In the genomic region with DNA sequence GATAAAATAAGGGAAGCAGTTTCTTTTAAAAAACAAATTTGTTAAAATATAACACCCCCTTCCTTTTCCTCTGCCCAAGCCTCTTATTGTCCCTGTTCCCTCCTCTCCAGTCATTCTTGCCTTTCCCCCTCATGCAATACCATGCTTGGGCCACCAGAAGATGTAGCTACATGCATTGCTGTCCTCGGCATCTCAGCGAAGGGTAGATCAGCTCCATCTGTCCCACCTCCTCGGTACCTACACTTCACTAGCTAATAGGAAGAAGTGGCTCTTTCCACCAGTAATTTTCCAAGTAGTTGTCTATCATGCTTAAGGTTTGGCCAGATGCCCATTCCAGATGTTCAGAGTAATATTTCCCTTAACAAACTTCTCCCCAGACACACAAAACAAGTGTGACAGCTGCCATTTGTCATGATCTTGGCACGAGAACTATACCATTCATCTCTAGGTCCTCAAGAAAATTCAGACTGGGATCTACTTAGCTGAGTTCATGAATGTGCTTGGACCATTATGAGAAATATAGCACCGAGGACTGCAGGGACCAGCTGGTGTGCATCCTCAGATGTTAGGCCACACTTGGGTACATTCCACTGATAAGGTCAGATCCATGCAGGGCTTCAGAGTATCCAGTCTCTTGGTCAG, we compare ENCODE assay signal across 16 mouse cellular contexts.
DNase-seq lines count a peak whose midpoint lies in the region; ATAC-seq and TF ChIP-seq lines count a peak whose summit lies in the region.
"Had no signal": no experiment of that assay in that cellular context is flagged by ENCODE, and none has a peak within 500 bp of the region (broad histone marks: within the 10 kb centered on the region; RNA-seq: fewer than 3 reads in every experiment).

No protein-coding gene starts in this region.

- H3K4me1 ChIP-seq in lung, adult 2 months (ENCODE audit: control insufficient read depth, insufficient read depth, low read length), result no peaks in the 10 kb centered on the region
- no peaks in the 10 kb centered on the region for H3K4me1 ChIP-seq in kidney, postnatal 0 days (replicated peaks; ENCODE audit: insufficient read depth, low read length)
- H3K4me1 ChIP-seq in forebrain, embryonic 11.5 days (replicated peaks; ENCODE audit: control insufficient read depth, insufficient read depth, low read length), result no peaks in the 10 kb centered on the region
- H3K4me1 ChIP-seq: forebrain, embryonic 15.5 days; hindbrain, embryonic 15.5 days; megakaryocyte, embryonic 14.5 days had no signal

- no peaks in the 10 kb centered on the region for H3K9me3 ChIP-seq in kidney, postnatal 0 days (replicated peaks; ENCODE audit: low read length)
- no peaks in the 10 kb centered on the region for H3K9me3 ChIP-seq in forebrain, embryonic 11.5 days (ENCODE audit: control insufficient read depth, low read length)
- H3K9me3 ChIP-seq: forebrain, embryonic 15.5 days; G1E; hindbrain, embryonic 15.5 days; limb, embryonic 13.5 days had no signal

- WGBS in lung, adult 2 months, result 57% methylated on average over 5 of the region's 5 CpGs
- WGBS in kidney, postnatal 0 days, result 59% methylated on average over 5 of the region's 5 CpGs
- WGBS in forebrain, embryonic 11.5 days, result 91% methylated on average over 5 of the region's 5 CpGs

- no peak overlapping the region for H3K4me2 ChIP-seq in kidney, postnatal 0 days (ENCODE audit: low read length)
- no peak overlapping the region for H3K4me2 ChIP-seq in forebrain, embryonic 11.5 days (ENCODE audit: low read depth, low read length, severe bottlenecking)
- H3K4me2 ChIP-seq: forebrain, embryonic 15.5 days; hindbrain, embryonic 15.5 days; limb, embryonic 13.5 days had no signal

- H3K27me3 ChIP-seq in kidney, postnatal 0 days (ENCODE audit: insufficient read depth, low read length), result no peaks in the 10 kb centered on the region
- H3K27me3 ChIP-seq in forebrain, embryonic 11.5 days (ENCODE audit: control insufficient read depth, insufficient read depth, low read length), result no peaks in the 10 kb centered on the region
- H3K27me3 ChIP-seq: forebrain, embryonic 15.5 days; hindbrain, embryonic 15.5 days; megakaryocyte, embryonic 14.5 days had no signal

- no peak overlapping the region for H3K27ac ChIP-seq in kidney, postnatal 0 days
- H3K27ac ChIP-seq in forebrain, embryonic 11.5 days (ENCODE audit: low read depth, low read length), result no peak overlapping the region
- H3K27ac ChIP-seq: forebrain, embryonic 15.5 days; hindbrain, embryonic 15.5 days; limb, embryonic 13.5 days had no signal

- no peak overlapping the region for H3K9ac ChIP-seq in kidney, postnatal 0 days (ENCODE audit: low read depth, low read length)
- H3K9ac ChIP-seq in forebrain, embryonic 11.5 days (ENCODE audit: low read length), result no peak overlapping the region
- H3K9ac ChIP-seq: forebrain, embryonic 15.5 days; hindbrain, embryonic 15.5 days; limb, embryonic 13.5 days had no signal

- intact Hi-C loops in heart, postnatal 14 days (cut with DNase I), result no loop called here
- intact Hi-C loops in heart, postnatal 36 days (cut with DNase I), result no loop called here

- no peak overlapping the region for H3K4me3 ChIP-seq in lung, adult 2 months (replicated peaks; ENCODE audit: extremely low read depth, low read depth, low read length)
- H3K4me3 ChIP-seq in kidney, postnatal 0 days (replicated peaks; ENCODE audit: low read depth, low read length), result no peak overlapping the region
- no peak overlapping the region for H3K4me3 ChIP-seq in forebrain, embryonic 11.5 days (ENCODE audit: low read depth, low read length)
- H3K4me3 ChIP-seq: forebrain, embryonic 15.5 days; hindbrain, embryonic 15.5 days; limb, embryonic 13.5 days; megakaryocyte, embryonic 14.5 days had no signal

- ATAC-seq in kidney, postnatal 0 days (replicated peaks; ENCODE audit: low FRiP score, low read depth), result 0 out of 2 replicates have a peak, but pooled peaks have one; percentile 7
- ATAC-seq in forebrain, embryonic 11.5 days (replicated peaks; ENCODE audit: low FRiP score), result no peak
- ATAC-seq: forebrain, embryonic 15.5 days; midbrain, embryonic 16.5 days had no signal

- no peak for TF ChIP-seq POLR2A in lung, adult 2 months (IDR thresholded peaks at IDR 0.05; ENCODE audit: borderline replicate concordance, extremely low read depth, low read depth, low read length)

- TF ChIP-seq CTCF in lung, adult 2 months (IDR thresholded peaks at IDR 0.05; ENCODE audit: insufficient read depth, low read length), result no peak
- peak; percentile 39; the same call in 1 of the 2 replicates for TF ChIP-seq CTCF in kidney, postnatal 0 days (IDR thresholded peaks at IDR 0.05; ENCODE audit: low read depth)

- DNase-seq in heart, postnatal 14 days, result peak; percentile 34 to 62
- no peak for DNase-seq in heart, postnatal 36 days
- peak; percentile 12 for DNase-seq in lung, postnatal 10 days
- DNase-seq in lung, adult 2 months, result no peak
- DNase-seq in kidney, postnatal 0 days (ENCODE audit: low spot score), result peak; percentile 81
- no peak for DNase-seq in cerebellum, adult 11-12 months
- no peak for DNase-seq in forebrain, embryonic 11.5 days (ENCODE audit: low spot score)
- DNase-seq: adrenal gland, adult 2 months; cerebellum, adult 11 months; thymus, adult 2 months had no signal

- no peaks in the 10 kb centered on the region for H3K36me3 ChIP-seq in kidney, postnatal 0 days (ENCODE audit: insufficient read depth, low read length)
- H3K36me3 ChIP-seq in forebrain, embryonic 11.5 days (ENCODE audit: control insufficient read depth, insufficient read depth, low read length), result no peaks in the 10 kb centered on the region
- H3K36me3 ChIP-seq: forebrain, embryonic 15.5 days; G1E; hindbrain, embryonic 15.5 days; limb, embryonic 13.5 days had no signal

Comparison
In these comparisons a context has a peak if more than half of its experiments do, and no peak if none do; other contexts are left out.
1. DNase-seq: peak in heart, postnatal 14 days (2 of 2), lung, postnatal 10 days (single experiment) and kidney, postnatal 0 days (single experiment); none in heart, postnatal 36 days (0 of 2), lung, adult 2 months (single experiment), cerebellum, adult 11-12 months (single experiment) and forebrain, embryonic 11.5 days (single experiment).